ENCODE assay signal across 8 mouse cellular contexts in genomic region chr6:87672661-87673060, GRCm38 (mm10). TPM values are rescaled to one million over a fixed set of nuclear protein-coding genes. Genes with fewer than 3 reads are reported as not detected.
DNase-seq lines count a peak whose midpoint lies in the region; ATAC-seq and TF ChIP-seq lines count a peak whose summit lies in the region.

No protein-coding gene starts in this region.

- H3K9me3 ChIP-seq in heart, embryonic 10.5 days, result no peaks in the 10 kb centered on the region
- no peaks in the 10 kb centered on the region for H3K9me3 ChIP-seq in ES-Bruce4 (replicated peaks; ENCODE audit: control insufficient read depth, insufficient read depth, low read length, poor library complexity, severe bottlenecking)
- no peaks in the 10 kb centered on the region for H3K9me3 ChIP-seq in forebrain, embryonic 16.5 days (ENCODE audit: control insufficient read depth, low read length)
- H3K9me3 ChIP-seq in liver, embryonic 15.5 days (replicated peaks), result no peaks in the 10 kb centered on the region

- 51% methylated on average over 4 of the region's 4 CpGs for WGBS in heart, embryonic 10.5 days
- WGBS in forebrain, embryonic 16.5 days, result 42% methylated on average over 4 of the region's 4 CpGs
- 30% methylated on average over 4 of the region's 4 CpGs for WGBS in liver, embryonic 15.5 days (ENCODE audit: insufficient replicate concordance)

- no peak for DNase-seq in heart, embryonic 10.5 days (ENCODE audit: low spot score)
- DNase-seq in heart, postnatal 14 days, result no peak
- no peak for DNase-seq in right cerebral cortex, postnatal 4 days
- DNase-seq in urinary bladder, postnatal 14 days (ENCODE audit: low spot score), result no peak
- DNase-seq in spleen, postnatal 14 days (ENCODE audit: low spot score in 2 of 2), result no peak

- no peak for TF ChIP-seq POLR2A in ES-Bruce4 (IDR thresholded peaks at IDR 0.05; ENCODE audit: insufficient read depth, low read length)

- intact Hi-C loops in heart, postnatal 14 days (cut with DNase I), result loop anchor here (5.0 kb wide), 1 partner anchor 275 kb away; no protein-coding TSS in a partner anchor

- H3K4me1 ChIP-seq in heart, embryonic 10.5 days, result peaks cover 21% of the 10 kb centered on the region; the same call in 1 of the 2 replicates
- peaks cover 2% of the 10 kb centered on the region for H3K4me1 ChIP-seq in ES-Bruce4 (ENCODE audit: control insufficient read depth, insufficient read depth, low read length)
- H3K4me1 ChIP-seq in forebrain, embryonic 16.5 days (replicated peaks; ENCODE audit: control insufficient read depth, insufficient read depth, low read length), result peaks cover 21% of the 10 kb centered on the region
- peaks cover 61% of the 10 kb centered on the region for H3K4me1 ChIP-seq in liver, embryonic 15.5 days (replicated peaks)

- no peak for ATAC-seq in forebrain, embryonic 16.5 days
- ATAC-seq in liver, embryonic 15.5 days (ENCODE audit: insufficient read depth), result no peak

- no peaks in the 10 kb centered on the region for H3K36me3 ChIP-seq in heart, embryonic 10.5 days
- H3K36me3 ChIP-seq in ES-Bruce4 (ENCODE audit: control insufficient read depth, insufficient read depth, low read length, poor library complexity, severe bottlenecking), result no peaks in the 10 kb centered on the region
- H3K36me3 ChIP-seq in forebrain, embryonic 16.5 days (ENCODE audit: control insufficient read depth, insufficient read depth), result no peaks in the 10 kb centered on the region
- peaks cover 3% of the 10 kb centered on the region; the same call in 1 of the 2 replicates for H3K36me3 ChIP-seq in liver, embryonic 15.5 days (replicated peaks)

- H3K4me2 ChIP-seq in forebrain, embryonic 16.5 days (ENCODE audit: low read length), result peak overlapping the region; percentile 51
- peak overlapping the region; percentile 48 for H3K4me2 ChIP-seq in liver, embryonic 15.5 days

- H3K27ac ChIP-seq in heart, embryonic 10.5 days, result peak overlapping the region; percentile 85
- no peak overlapping the region for H3K27ac ChIP-seq in ES-Bruce4 (ENCODE audit: insufficient read depth, low read length)
- H3K27ac ChIP-seq in forebrain, embryonic 16.5 days (ENCODE audit: low read length), result no peak overlapping the region
- peak overlapping the region; percentile 57 for H3K27ac ChIP-seq in liver, embryonic 15.5 days (replicated peaks)

- no peak for TF ChIP-seq CTCF in ES-Bruce4 (IDR thresholded peaks at IDR 0.05; ENCODE audit: low read depth, low read length)

- H3K27me3 ChIP-seq in heart, embryonic 10.5 days (ENCODE audit: insufficient read depth, poor library complexity, severe bottlenecking), result no peaks in the 10 kb centered on the region
- no peaks in the 10 kb centered on the region for H3K27me3 ChIP-seq in ES-Bruce4 (ENCODE audit: control insufficient read depth, insufficient read depth, low read length, poor library complexity, severe bottlenecking)
- no peaks in the 10 kb centered on the region for H3K27me3 ChIP-seq in forebrain, embryonic 16.5 days (replicated peaks; ENCODE audit: control insufficient read depth, insufficient read depth, low read length)
- H3K27me3 ChIP-seq in liver, embryonic 15.5 days, result no peaks in the 10 kb centered on the region

- peak overlapping the region; percentile 93 for H3K4me3 ChIP-seq in heart, embryonic 10.5 days
- peak overlapping the region; percentile 27 for H3K4me3 ChIP-seq in ES-Bruce4 (ENCODE audit: low read depth, low read length)
- H3K4me3 ChIP-seq in forebrain, embryonic 16.5 days (replicated peaks; ENCODE audit: low read length), result peak overlapping the region; percentile 55
- peak overlapping the region; percentile 13 for H3K4me3 ChIP-seq in liver, embryonic 15.5 days (replicated peaks)

- peak overlapping the region; percentile 44 for H3K9ac ChIP-seq in ES-Bruce4 (ENCODE audit: low read depth, poor library complexity, severe bottlenecking)
- peak overlapping the region; percentile 12; the same call in 1 of the 2 replicates for H3K9ac ChIP-seq in forebrain, embryonic 16.5 days (replicated peaks; ENCODE audit: low read depth, low read length)
- peak overlapping the region; percentile 37; the same call in 1 of the 2 replicates for H3K9ac ChIP-seq in liver, embryonic 15.5 days

- TF ChIP-seq EP300 in ES-Bruce4 (IDR thresholded peaks at IDR 0.05; ENCODE audit: insufficient read depth, low read depth, low read length), result no peak

RNA-seq across cellular contexts. Expression of gene Aplf, which starts 0.7 kb away (rescaled TPM):
- 11.6 and 12.3 TPM in 2 replicates for polyA plus RNA-seq in heart, embryonic 10.5 days (2016; fragmentation: Nextera tagmentation; extraction: Ambion mirVana)
- total RNA-seq in heart, postnatal 14 days (2021), result 1 to 10 TPM; 2.4 to 2.6 TPM
- 8.5 and 8.8 TPM in 2 replicates for polyA plus RNA-seq in ES-Bruce4 (2011; ENCODE audit: insufficient read depth, insufficient read length, low read depth, missing spikeins)
- 13.6 and 15.3 TPM in 2 replicates for polyA plus RNA-seq in forebrain, embryonic 16.5 days (2015; fragmentation: Nextera tagmentation; extraction: Ambion mirVana)
- polyA plus RNA-seq in liver, embryonic 15.5 days (2015; fragmentation: Nextera tagmentation; extraction: Ambion mirVana), result 14.6 and 15.5 TPM in 2 replicates

RNA-seq across cellular contexts. Expression of gene Efcc1, which starts 58.0 kb away (rescaled TPM):
- 0.21 and 0.25 TPM in 2 replicates for polyA plus RNA-seq in heart, embryonic 10.5 days (2016; fragmentation: Nextera tagmentation; extraction: Ambion mirVana)
- 1 to 10 TPM; 3.1 to 3.2 TPM for total RNA-seq in heart, postnatal 14 days (2021)
- 0.32 and 0.46 TPM in 2 replicates for polyA plus RNA-seq in ES-Bruce4 (2011; ENCODE audit: insufficient read depth, insufficient read length, low read depth, missing spikeins)
- polyA plus RNA-seq in forebrain, embryonic 16.5 days (2015; fragmentation: Nextera tagmentation; extraction: Ambion mirVana), result 1.8 and 2.3 TPM in 2 replicates
- polyA plus RNA-seq in liver, embryonic 15.5 days (2015; fragmentation: Nextera tagmentation; extraction: Ambion mirVana), result 0.15 and 0.16 TPM in 2 replicates

Comparison
In these comparisons a context has a peak if more than half of its experiments do, and no peak if none do; other contexts are left out.
1. H3K27ac ChIP-seq: peak in heart, embryonic 10.5 days (single experiment) and liver, embryonic 15.5 days (single experiment); none in ES-Bruce4 (single experiment) and forebrain, embryonic 16.5 days (single experiment).
2. H3K4me3 ChIP-seq: peak in every context shown above with its lines; median percentile 93 in heart, embryonic 10.5 days; 55 in forebrain, embryonic 16.5 days; 27 in ES-Bruce4; 13 in liver, embryonic 15.5 days.
3. Peak in every context shown above with its lines, with median percentiles within 50 percentile points of each other: H3K9ac ChIP-seq.